Mouse (Mus musculus) stomach, embryonic 16.5 days (tissue): ENCODE data around the gene Ccpg1os. TPM values are rescaled to one million over a fixed set of nuclear protein-coding genes. Genes with fewer than 3 reads are reported as not detected.

Source experiments
- ATAC-seq: fragments of 200-750 bp; cut with Nextera tagmentation; 2 replicates; pipeline ENCODE4 v1.8.0; 2017; ENCODE audit warnings: moderate number of reproducible peaks, moderate TSS enrichment; ENCODE audit not compliant: insufficient read depth, low FRiP score
- H3K27ac ChIP-seq: fragments of 300-500 bp; sonication (generic); 2 replicates; pipeline ENCODE4 v1.5.1; 2014; ENCODE audit warnings: low read length
- H3K27me3 ChIP-seq: fragments of 300-500 bp; sonication (generic); 2 replicates; pipeline ENCODE4 v1.6.1; 2014; ENCODE audit warnings: low read length, control low read depth, mixed read lengths; ENCODE audit not compliant: control insufficient read depth, insufficient read depth
- H3K36me3 ChIP-seq: fragments of 300-500 bp; sonication (generic); 2 replicates; pipeline ENCODE4 v1.6.1; 2014; ENCODE audit warnings: low read length; ENCODE audit not compliant: control insufficient read depth, insufficient read depth
- H3K4me1 ChIP-seq: fragments of 300-500 bp; sonication (generic); 2 replicates; pipeline ENCODE4 v1.6.1; 2014; ENCODE audit warnings: low read length, control low read depth, mixed read lengths; ENCODE audit not compliant: control insufficient read depth, insufficient read depth
- H3K4me2 ChIP-seq: fragments of 300-500 bp; sonication (generic); 2 replicates; pipeline ENCODE4 v1.6.1; 2014; ENCODE audit warnings: low read depth, low read length, mixed read lengths
- H3K4me3 ChIP-seq: fragments of 300-500 bp; sonication (generic); replicated peaks from 2 replicates; pipeline ENCODE4 v1.5.1; 2014; ENCODE audit warnings: mild to moderate bottlenecking, low read length
- H3K9ac ChIP-seq: fragments of 300-500 bp; sonication (generic); 2 replicates; pipeline ENCODE4 v1.6.1; 2014; ENCODE audit warnings: low read length
- H3K9me3 ChIP-seq: fragments of 300-500 bp; sonication (generic); replicated peaks from 2 replicates; pipeline ENCODE4 v1.6.1; 2016; ENCODE audit warnings: low read length, control low read depth; ENCODE audit not compliant: control insufficient read depth
- WGBS: fragments of 180-500 bp; shearing (Covaris S2); extraction: QIAGEN DNeasy Blood & Tissue Kit; methylation state at CpG from one replicate; pipeline ENCODE4 v1.1.7; 2014; 5-methylcytosine and 5-hydroxymethylcytosine counted together
- polyA plus RNA-seq: library from polyadenylated mRNA; unstranded; fragments of >200 nt; fragmentation: Nextera tagmentation; extraction: Ambion mirVana; gene quantifications from 2 replicates; pipeline ENCODE4 v1.2.1, GENCODE M21; 2015

Ccpg1os gene
- polyA plus RNA-seq, 1 experiment from 2014 or later: 11.2 TPM

- Histone ChIP-seq H3K36me3 (peaks cover 6% of the 10 kb centered on the region; the same call in 1 of the 2 replicates), H3K27me3 (no peaks in the 10 kb centered on the region), H3K9ac (no peak overlapping the region), H3K4me2 (no peak overlapping the region), H3K9me3 (no peaks in the 10 kb centered on the region), H3K4me3 (no peak overlapping the region), H3K27ac (no peak overlapping the region), H3K4me1 (no peaks in the 10 kb centered on the region)
- 89% methylated on average over 4 of the region's 4 CpGs for WGBS
- no peak for ATAC-seq
Observed at GRCm38 (mm10) chr9:73012629-73013028, 27.4 kb upstream of the Ccpg1os start.

DNA sequence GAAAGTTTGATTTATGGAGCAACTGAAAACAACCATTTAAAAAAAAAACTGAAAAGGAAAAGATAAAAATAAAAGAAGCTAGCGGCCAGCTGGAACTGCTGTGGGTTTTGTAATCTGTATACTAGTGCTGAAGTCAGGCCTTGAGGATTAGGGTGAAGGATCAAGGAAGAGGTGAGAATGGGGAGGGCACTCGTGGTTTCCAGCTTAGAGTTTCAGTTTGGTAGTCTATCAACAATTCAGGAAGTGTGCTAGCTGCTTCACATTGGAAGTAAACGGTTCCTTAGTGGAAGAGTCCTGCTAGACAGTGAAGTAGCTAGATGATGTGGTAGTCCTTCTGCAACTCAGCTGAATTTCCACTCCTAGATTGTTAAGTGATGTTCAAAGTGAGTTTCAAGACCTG is 23.2 kb upstream of the Ccpg1os start:
- no peak for ATAC-seq
- Histone ChIP-seq H3K27me3 (no peaks in the 10 kb centered on the region), H3K9ac (no peak overlapping the region), H3K4me1 (no peaks in the 10 kb centered on the region), H3K4me3 (no peak overlapping the region), H3K27ac (no peak overlapping the region), H3K9me3 (no peaks in the 10 kb centered on the region), H3K4me2 (no peak overlapping the region), H3K36me3 (no peaks in the 10 kb centered on the region)
- WGBS: 60% methylated on average over 3 of the region's 3 CpGs

- Histone ChIP-seq H3K36me3 (no peaks in the 10 kb centered on the region), H3K27me3 (no peaks in the 10 kb centered on the region), H3K4me2 (no peak overlapping the region), H3K4me1 (no peaks in the 10 kb centered on the region), H3K9ac (no peak overlapping the region), H3K9me3 (no peaks in the 10 kb centered on the region), H3K27ac (no peak overlapping the region), H3K4me3 (no peak overlapping the region)
- no peak for ATAC-seq
- WGBS: 97% methylated on average over 3 of the region's 3 CpGs
Observed at GRCm38 (mm10) chr9:73006175-73006574, 21.0 kb upstream of the Ccpg1os start.

DNA sequence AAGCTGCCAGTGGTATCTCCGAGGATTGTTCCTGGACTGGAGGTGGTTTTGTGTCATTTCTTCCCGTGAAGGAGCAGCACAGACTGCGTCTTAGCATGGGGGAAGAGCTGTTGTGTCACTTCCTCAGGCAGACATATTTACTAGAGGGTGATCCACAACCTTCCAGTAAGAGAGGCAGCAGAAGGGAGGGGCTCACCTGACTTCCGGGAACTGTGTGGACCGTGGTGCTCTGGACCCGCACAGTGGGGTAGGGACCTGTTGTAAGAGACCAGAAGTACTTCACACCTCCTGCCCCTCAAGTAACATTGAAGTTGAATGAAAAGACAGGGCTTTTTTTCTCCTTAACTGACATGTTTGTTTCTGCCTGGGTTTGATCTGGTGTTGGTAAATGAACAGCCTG is 19.9 kb upstream of the Ccpg1os start:
- Histone ChIP-seq H3K4me1 (no peaks in the 10 kb centered on the region), H3K36me3 (no peaks in the 10 kb centered on the region), H3K4me3 (no peak overlapping the region), H3K4me2 (no peak overlapping the region), H3K9ac (no peak overlapping the region), H3K27ac (no peak overlapping the region), H3K9me3 (no peaks in the 10 kb centered on the region), H3K27me3 (no peaks in the 10 kb centered on the region)
- WGBS: 83% methylated on average over 6 of the region's 6 CpGs
- ATAC-seq: no peak

GRCm38 (mm10) chr9:73004076-73004475 is 18.9 kb upstream of the Ccpg1os start:
- Histone ChIP-seq H3K36me3 (no peaks in the 10 kb centered on the region), H3K9ac (no peak overlapping the region), H3K9me3 (no peaks in the 10 kb centered on the region), H3K4me3 (no peak overlapping the region), H3K27me3 (no peaks in the 10 kb centered on the region), H3K27ac (no peak overlapping the region), H3K4me2 (no peak overlapping the region), H3K4me1 (no peaks in the 10 kb centered on the region)
- no peak for ATAC-seq
- 82% methylated on average over 8 of the region's 8 CpGs for WGBS

GRCm38 (mm10) chr9:73002177-73002576 is 17.0 kb upstream of the Ccpg1os start:
- H3K9me3 ChIP-seq: no peaks in the 10 kb centered on the region
- no peaks in the 10 kb centered on the region for H3K36me3 ChIP-seq
- H3K4me3 ChIP-seq: no peak overlapping the region
- WGBS: 51% methylated on average over 3 of the region's 3 CpGs
- no peak overlapping the region for H3K27ac ChIP-seq
- ATAC-seq: peak; percentile 25; the same call in 1 of the 2 replicates
- H3K4me1 ChIP-seq: no peaks in the 10 kb centered on the region
- no peak overlapping the region for H3K4me2 ChIP-seq
- no peak overlapping the region for H3K9ac ChIP-seq
- no peaks in the 10 kb centered on the region for H3K27me3 ChIP-seq

GRCm38 (mm10) chr9:73001314-73002011 is 16.3 kb upstream of the Ccpg1os start:
- H3K36me3 ChIP-seq: no peaks in the 10 kb centered on the region
- H3K4me1 ChIP-seq: no peaks in the 10 kb centered on the region
- H3K9ac ChIP-seq: no peak overlapping the region
- no peak overlapping the region for H3K4me2 ChIP-seq
- H3K4me3 ChIP-seq: no peak overlapping the region
- no peaks in the 10 kb centered on the region for H3K27me3 ChIP-seq
- no peaks in the 10 kb centered on the region for H3K9me3 ChIP-seq
- no peak for ATAC-seq
- 82% methylated on average over 13 of the region's 13 CpGs for WGBS
- H3K27ac ChIP-seq: no peak overlapping the region

GRCm38 (mm10) chr9:73000487-73000886 is 15.3 kb upstream of the Ccpg1os start:
- Histone ChIP-seq H3K4me1 (no peaks in the 10 kb centered on the region), H3K9me3 (no peaks in the 10 kb centered on the region), H3K4me2 (no peak overlapping the region), H3K9ac (no peak overlapping the region), H3K36me3 (no peaks in the 10 kb centered on the region), H3K27me3 (no peaks in the 10 kb centered on the region), H3K4me3 (no peak overlapping the region), H3K27ac (no peak overlapping the region)
- ATAC-seq: no peak
- WGBS: 64% methylated on average over 2 of the region's 2 CpGs

GRCm38 (mm10) chr9:72996806-72997205 is 11.6 kb upstream of the Ccpg1os start:
- Histone ChIP-seq H3K27me3 (no peaks in the 10 kb centered on the region), H3K4me1 (no peaks in the 10 kb centered on the region), H3K27ac (no peak overlapping the region), H3K36me3 (no peaks in the 10 kb centered on the region), H3K4me3 (no peak overlapping the region), H3K4me2 (no peak overlapping the region), H3K9me3 (no peaks in the 10 kb centered on the region), H3K9ac (no peak overlapping the region)
- WGBS: 75% methylated on average over 7 of the region's 7 CpGs
- ATAC-seq: no peak
